Mouse (Mus musculus): Measurements from ENCODE around the gene Msh4. TPM values are rescaled to one million over a fixed set of nuclear protein-coding genes. Genes with fewer than 3 reads are reported as not detected.
A peak's percentile ranks its signal among the peaks of the same experiment; 100 is the strongest.

The Msh4 gene
- polyA plus RNA-seq, 1 experiment from 2014 or later = 0.04 TPM

DNA sequence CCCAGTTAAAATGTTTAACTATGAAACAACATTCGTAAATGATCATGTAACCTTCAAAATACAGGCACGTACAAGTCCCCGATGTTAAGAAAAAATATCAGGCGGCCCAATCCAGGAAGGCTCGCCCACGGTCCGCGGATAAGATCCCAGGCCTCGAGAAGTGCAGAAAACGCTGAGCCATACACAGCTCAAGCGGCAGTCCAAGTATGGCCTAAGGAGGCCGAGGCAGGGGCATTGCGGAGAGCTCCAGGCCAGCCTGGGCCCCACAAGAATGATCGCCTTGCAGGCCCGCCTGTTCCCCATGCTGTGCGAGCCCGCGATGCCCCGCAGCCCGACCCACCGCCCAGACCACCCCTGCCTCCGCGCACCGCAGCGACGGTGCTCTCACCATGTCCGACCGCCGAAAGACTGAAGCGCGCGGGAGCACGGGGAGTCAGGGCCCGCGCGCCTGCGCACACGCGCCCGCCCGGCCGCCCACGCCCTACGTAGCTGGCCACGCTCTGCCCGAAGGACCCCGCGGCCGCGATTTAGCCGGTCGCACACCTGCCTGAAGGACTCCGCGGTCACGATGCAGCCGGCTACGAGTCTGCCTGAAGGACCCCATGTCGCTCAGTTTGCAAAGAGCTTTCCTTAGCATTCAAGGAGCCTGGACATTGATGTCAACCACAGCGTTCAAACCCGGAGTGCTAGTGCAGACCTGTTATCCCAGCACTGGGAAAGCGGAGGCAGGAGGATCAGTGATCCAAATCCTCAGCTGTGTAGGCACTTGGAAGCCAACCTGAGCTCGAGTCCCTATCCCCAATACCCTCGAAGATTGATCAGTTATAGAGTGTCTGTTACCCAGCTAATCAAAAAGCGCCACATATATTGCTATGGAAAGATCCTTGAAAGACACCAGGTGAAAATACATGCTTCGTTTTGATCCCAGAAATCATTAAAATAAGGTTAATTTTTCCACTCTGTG is 6.9 kb upstream of the Msh4 start, which contains the start of gene Rabggtb:
Gene Rabggtb (minus strand): TSS at position 464 of the 964 bp plus-strand sequence.
- Histone ChIP-seq H3K4me3 (ENCODE audit: low read depth, low read length) (peak within 1 kb of the TSS; percentile 86), H3K27me3 (ENCODE audit: control insufficient read depth, insufficient read depth, low read length) (no peaks in the 10 kb centered on the region), H3K9ac (ENCODE audit: low read length) (peak within 1 kb of the TSS; percentile 96), H3K4me1 (replicated peaks; ENCODE audit: control insufficient read depth, insufficient read depth) (0 out of 2 replicates have a peak, but pooled peaks cover 4% of the 10 kb centered on the region), H3K9me3 (ENCODE audit: control insufficient read depth, low read length) (no peaks in the 10 kb centered on the region), H3K36me3 (ENCODE audit: control insufficient read depth, insufficient read depth, low read length) (peaks cover 23% of the 10 kb centered on the region), H3K27ac (replicated peaks) (peak within 1 kb of the TSS; percentile 92), H3K4me2 (replicated peaks; ENCODE audit: low read depth) (peak within 1 kb of the TSS; percentile 67)
- peak; percentile 57 for TF ChIP-seq EP300 (optimal IDR thresholded peaks at IDR 0.05)
- no peak for TF ChIP-seq CTCF (IDR thresholded peaks at IDR 0.05; ENCODE audit: low read depth)
- peak; percentile 97 for ATAC-seq (ENCODE audit: low FRiP score, low TSS enrichment)
- peak; percentile 95 for DNase-seq (ENCODE audit: low spot score)
- under 1% methylated on average over 56 of the region's 65 CpGs for WGBS

DNA sequence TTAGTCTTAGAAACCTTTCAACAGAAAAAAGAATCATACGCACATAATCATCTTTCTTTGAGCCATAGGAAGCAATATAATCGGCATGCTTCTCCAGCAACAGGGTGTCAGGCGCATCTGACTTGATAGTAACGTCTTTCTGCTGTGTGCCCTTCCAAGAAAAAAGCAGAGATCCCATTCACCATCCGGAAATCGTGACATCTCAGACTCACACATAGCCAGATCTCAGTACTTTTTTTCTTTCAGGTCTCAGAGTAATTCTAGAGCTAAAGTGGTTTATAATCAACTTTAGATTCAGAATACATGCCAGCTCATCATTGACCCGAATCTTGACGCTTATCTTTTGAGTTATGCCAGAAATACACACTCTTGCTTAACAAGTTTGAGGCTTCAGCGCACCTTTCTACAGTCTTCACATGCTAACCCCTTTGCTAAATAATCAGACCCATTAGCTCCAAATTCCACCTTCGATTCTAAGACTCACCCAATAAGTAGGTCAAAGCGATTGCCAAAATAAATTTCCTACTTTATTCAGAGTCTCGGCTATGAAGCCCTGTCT is 6.0 kb upstream of the Msh4 start:
- ATAC-seq (ENCODE audit: low FRiP score, low TSS enrichment) (no peak), DNase-seq (ENCODE audit: low spot score) (no peak)
- H3K4me3 ChIP-seq (ENCODE audit: low read depth, low read length) = peak overlapping the region; percentile 86
- 0 out of 2 replicates have a peak, but pooled peaks cover 4% of the 10 kb centered on the region for H3K4me1 ChIP-seq (replicated peaks; ENCODE audit: control insufficient read depth, insufficient read depth)
- H3K4me2 ChIP-seq (replicated peaks; ENCODE audit: low read depth) = peak overlapping the region; percentile 67
- peak overlapping the region; percentile 92 for H3K27ac ChIP-seq (replicated peaks)
- peak overlapping the region; percentile 96 for H3K9ac ChIP-seq (ENCODE audit: low read length)
- H3K27me3 ChIP-seq (ENCODE audit: control insufficient read depth, insufficient read depth, low read length) = no peaks in the 10 kb centered on the region
- 2% methylated on average over 12 of the region's 12 CpGs for WGBS
- no peak for TF ChIP-seq EP300 (optimal IDR thresholded peaks at IDR 0.05)
- no peak for TF ChIP-seq CTCF (IDR thresholded peaks at IDR 0.05; ENCODE audit: low read depth)
- H3K36me3 ChIP-seq (ENCODE audit: control insufficient read depth, insufficient read depth, low read length) = peaks cover 24% of the 10 kb centered on the region
- no peaks in the 10 kb centered on the region for H3K9me3 ChIP-seq (ENCODE audit: control insufficient read depth, low read length)

DNA sequence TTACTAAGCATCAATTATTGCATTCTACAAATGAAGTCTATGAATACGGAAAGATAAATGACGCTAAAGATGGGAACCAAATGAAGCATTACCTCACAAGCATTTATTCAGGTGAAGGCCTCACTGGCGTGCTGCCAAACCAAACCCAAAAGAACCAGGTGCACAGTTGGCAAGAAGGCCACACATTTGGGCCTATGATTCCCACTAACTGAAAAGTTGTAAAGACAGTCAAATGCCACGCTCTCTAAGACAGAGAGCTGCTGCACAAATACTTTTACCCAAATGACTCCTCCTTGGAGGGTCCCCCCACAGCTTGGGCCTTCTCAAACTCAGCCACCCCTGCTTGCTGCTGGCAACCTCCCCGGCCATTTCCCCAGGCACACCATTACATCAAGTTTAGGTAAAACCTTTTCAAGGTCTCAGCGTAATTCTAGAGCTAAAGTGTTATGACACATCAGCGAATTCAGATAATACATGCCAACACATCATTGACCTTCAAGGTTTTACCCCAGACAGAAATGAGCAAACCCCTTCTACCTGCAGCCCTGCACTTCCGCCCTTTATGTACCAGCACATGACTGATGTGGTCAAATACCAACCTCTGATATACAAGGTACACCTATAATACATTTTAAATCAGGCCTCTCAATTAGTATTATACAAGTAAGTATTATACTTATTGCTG is 5.4 kb upstream of the Msh4 start:
- Histone ChIP-seq H3K4me3 (ENCODE audit: low read depth, low read length) (peak overlapping the region; percentile 86), H3K9me3 (ENCODE audit: control insufficient read depth, low read length) (no peaks in the 10 kb centered on the region), H3K4me2 (replicated peaks; ENCODE audit: low read depth) (peak overlapping the region; percentile 67), H3K4me1 (replicated peaks; ENCODE audit: control insufficient read depth, insufficient read depth) (0 out of 2 replicates have a peak, but pooled peaks cover 4% of the 10 kb centered on the region), H3K27me3 (ENCODE audit: control insufficient read depth, insufficient read depth, low read length) (no peaks in the 10 kb centered on the region), H3K36me3 (ENCODE audit: control insufficient read depth, insufficient read depth, low read length) (peaks cover 24% of the 10 kb centered on the region), H3K9ac (ENCODE audit: low read length) (peak overlapping the region; percentile 96), H3K27ac (replicated peaks) (0 out of 2 replicates have a peak overlapping the region, but pooled peaks have one; percentile 14)
- TF ChIP-seq CTCF (IDR thresholded peaks at IDR 0.05; ENCODE audit: low read depth) = no peak
- no peak for TF ChIP-seq EP300 (optimal IDR thresholded peaks at IDR 0.05)
- ATAC-seq (ENCODE audit: low FRiP score, low TSS enrichment) (no peak), DNase-seq (ENCODE audit: low spot score) (peak; percentile 37)
- 26% methylated on average over 8 of the region's 8 CpGs for WGBS

DNA sequence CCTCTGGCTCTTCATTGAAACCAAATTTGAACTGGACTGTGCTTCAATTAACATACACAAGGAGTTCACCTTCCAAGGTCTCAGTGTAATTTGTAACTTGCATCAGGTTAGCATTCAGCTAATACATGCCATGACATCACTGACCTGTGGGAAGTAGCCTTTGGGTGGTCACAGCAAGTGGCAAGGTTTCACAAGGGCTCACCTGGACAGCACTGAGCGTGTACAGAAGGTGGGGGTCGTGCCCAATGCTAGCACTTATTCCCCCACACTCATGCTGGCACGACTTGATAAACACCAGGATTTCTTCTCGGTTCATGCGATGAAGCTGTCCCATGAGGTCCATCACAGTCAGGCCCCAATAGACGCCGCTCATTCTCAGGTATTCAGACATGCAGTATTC is 4.6 kb upstream of the Msh4 start:
- Histone ChIP-seq H3K27me3 (ENCODE audit: control insufficient read depth, insufficient read depth, low read length) (no peaks in the 10 kb centered on the region), H3K27ac (replicated peaks) (no peak overlapping the region), H3K4me1 (replicated peaks; ENCODE audit: control insufficient read depth, insufficient read depth) (0 out of 2 replicates have a peak, but pooled peaks cover 4% of the 10 kb centered on the region), H3K4me3 (ENCODE audit: low read depth, low read length) (no peak overlapping the region), H3K4me2 (replicated peaks; ENCODE audit: low read depth) (peak overlapping the region; percentile 67; the same call in 1 of the 2 replicates), H3K36me3 (ENCODE audit: control insufficient read depth, insufficient read depth, low read length) (peaks cover 32% of the 10 kb centered on the region), H3K9ac (ENCODE audit: low read length) (peak overlapping the region; percentile 2; the same call in 1 of the 2 replicates), H3K9me3 (ENCODE audit: control insufficient read depth, low read length) (no peaks in the 10 kb centered on the region)
- DNase-seq (ENCODE audit: low spot score) (no peak), ATAC-seq (ENCODE audit: low FRiP score, low TSS enrichment) (no peak)
- no peak for TF ChIP-seq EP300 (optimal IDR thresholded peaks at IDR 0.05)
- no peak for TF ChIP-seq CTCF (IDR thresholded peaks at IDR 0.05; ENCODE audit: low read depth)
- 56% methylated on average over 7 of the region's 7 CpGs for WGBS

- no peak overlapping the region for H3K9ac ChIP-seq (ENCODE audit: low read length)
- no peaks in the 10 kb centered on the region for H3K27me3 ChIP-seq (ENCODE audit: control insufficient read depth, insufficient read depth, low read length)
- WGBS = 70% methylated on average over 5 of the region's 5 CpGs
- H3K4me3 ChIP-seq (ENCODE audit: low read depth, low read length) = no peak overlapping the region
- no peak for DNase-seq (ENCODE audit: low spot score)
- ATAC-seq (ENCODE audit: low FRiP score, low TSS enrichment) = no peak
- H3K36me3 ChIP-seq (ENCODE audit: control insufficient read depth, insufficient read depth, low read length) = peaks cover 38% of the 10 kb centered on the region
- H3K9me3 ChIP-seq (ENCODE audit: control insufficient read depth, low read length) = no peaks in the 10 kb centered on the region
- TF ChIP-seq CTCF (IDR thresholded peaks at IDR 0.05; ENCODE audit: low read depth) (no peak), EP300 (optimal IDR thresholded peaks at IDR 0.05) (no peak)
- no peak overlapping the region; the same call in 1 of the 2 replicates for H3K4me2 ChIP-seq (replicated peaks; ENCODE audit: low read depth)
- 0 out of 2 replicates have a peak, but pooled peaks cover 4% of the 10 kb centered on the region for H3K4me1 ChIP-seq (replicated peaks; ENCODE audit: control insufficient read depth, insufficient read depth)
- H3K27ac ChIP-seq (replicated peaks) = no peak overlapping the region
These were observed 3.0 kb upstream of the Msh4 start for GRCm38 (mm10) chr3:153908919-153909318.

Data from stomach, postnatal 0 days (tissue).